Mouse (Mus musculus): ENCODE results near the gene Clca2. TPM values are rescaled to one million over a fixed set of nuclear protein-coding genes. Genes with fewer than 3 reads are reported as not detected.
"Not testable (repeated sequence)": the region's sequence is repeated elsewhere in the genome, so short reads cannot be mapped to it uniquely, and the experiment has no call there.

Clca2 gene
- polyA plus RNA-seq, 1 experiment from 2014 or later: not detected

GRCm38 (mm10) chr3:145072339-145072738, 26.9 kb downstream of the Clca2 start:
- H3K4me3 ChIP-seq (ENCODE audit: low read depth, low read length): no peak overlapping the region
- no peaks in the 10 kb centered on the region for H3K9me3 ChIP-seq (ENCODE audit: low read length)
- no peaks in the 10 kb centered on the region for H3K27me3 ChIP-seq (ENCODE audit: insufficient read depth, low read length)
- DNase-seq (no peak), ATAC-seq (no peak)
- no peaks in the 10 kb centered on the region for H3K36me3 ChIP-seq (replicated peaks; ENCODE audit: insufficient read depth, low read length)
- 80% methylated on average over 3 of the region's 3 CpGs for WGBS (ENCODE audit: insufficient replicate concordance)
- TF ChIP-seq CTCF (IDR thresholded peaks at IDR 0.05; ENCODE audit: low read depth) (no peak), EP300 (IDR thresholded peaks at IDR 0.05; ENCODE audit: low read depth) (no peak)
- no peaks in the 10 kb centered on the region for H3K4me1 ChIP-seq (ENCODE audit: insufficient read depth)
- H3K27ac ChIP-seq (ENCODE audit: low read depth): no peak overlapping the region
- H3K4me2 ChIP-seq (ENCODE audit: low read depth, low read length): no peak overlapping the region
- H3K9ac ChIP-seq (replicated peaks): no peak overlapping the region

GRCm38 (mm10) chr3:145068964-145069363, 30.3 kb downstream of the Clca2 start:
- Histone ChIP-seq H3K27me3 (ENCODE audit: insufficient read depth, low read length) (no peaks in the 10 kb centered on the region), H3K4me1 (ENCODE audit: insufficient read depth) (no peaks in the 10 kb centered on the region), H3K9ac (replicated peaks) (no peak overlapping the region), H3K36me3 (replicated peaks; ENCODE audit: insufficient read depth, low read length) (no peaks in the 10 kb centered on the region), H3K4me2 (ENCODE audit: low read depth, low read length) (no peak overlapping the region), H3K4me3 (ENCODE audit: low read depth, low read length) (no peak overlapping the region), H3K9me3 (ENCODE audit: low read length) (no peaks in the 10 kb centered on the region), H3K27ac (ENCODE audit: low read depth) (no peak overlapping the region)
- DNase-seq: no peak
- no peak for TF ChIP-seq EP300 (IDR thresholded peaks at IDR 0.05; ENCODE audit: low read depth)
- no peak for TF ChIP-seq CTCF (IDR thresholded peaks at IDR 0.05; ENCODE audit: low read depth)
- no peak for ATAC-seq
- 69% methylated on average over 4 of the region's 4 CpGs for WGBS (ENCODE audit: insufficient replicate concordance)

GRCm38 (mm10) chr3:145055138-145055537, 44.1 kb downstream of the Clca2 start:
- ATAC-seq; H3K4me3 ChIP-seq (ENCODE audit: low read depth, low read length): not testable (repeated sequence)
- WGBS (ENCODE audit: insufficient replicate concordance): 80% methylated on average over 3 of the region's 3 CpGs

GRCm38 (mm10) chr3:145049820-145050219, 49.4 kb downstream of the Clca2 start:
- WGBS (ENCODE audit: insufficient replicate concordance): 27% methylated on average over 3 of the region's 3 CpGs
- Histone ChIP-seq H3K9me3 (ENCODE audit: low read length) (no peaks in the 10 kb centered on the region), H3K4me3 (ENCODE audit: low read depth, low read length) (no peak overlapping the region), H3K36me3 (replicated peaks; ENCODE audit: insufficient read depth, low read length) (no peaks in the 10 kb centered on the region), H3K4me1 (ENCODE audit: insufficient read depth) (no peaks in the 10 kb centered on the region), H3K27ac (ENCODE audit: low read depth) (no peak overlapping the region), H3K27me3 (ENCODE audit: insufficient read depth, low read length) (no peaks in the 10 kb centered on the region), H3K9ac (replicated peaks) (no peak overlapping the region), H3K4me2 (ENCODE audit: low read depth, low read length) (no peak overlapping the region)
- TF ChIP-seq CTCF (IDR thresholded peaks at IDR 0.05; ENCODE audit: low read depth) (no peak), EP300 (IDR thresholded peaks at IDR 0.05; ENCODE audit: low read depth) (peak; percentile 65)
- DNase-seq: no peak
- ATAC-seq: peak; percentile 45

More at GRCm38 (mm10) chr3:145055138-145055537, 44.1 kb downstream of the Clca2 start:
- not testable (repeated sequence) for DNase-seq; H3K4me2 ChIP-seq (ENCODE audit: low read depth, low read length); H3K27me3 ChIP-seq (ENCODE audit: insufficient read depth, low read length); H3K9me3 ChIP-seq (ENCODE audit: low read length); H3K9ac ChIP-seq (replicated peaks); H3K4me1 ChIP-seq (ENCODE audit: insufficient read depth); H3K27ac ChIP-seq (ENCODE audit: low read depth); H3K36me3 ChIP-seq (replicated peaks; ENCODE audit: insufficient read depth, low read length)

GRCm38 (mm10) chr3:145038813-145039212, 60.4 kb downstream of the Clca2 start:
- Histone ChIP-seq H3K27ac (ENCODE audit: low read depth) (no peak overlapping the region), H3K9me3 (ENCODE audit: low read length) (no peaks in the 10 kb centered on the region), H3K4me2 (ENCODE audit: low read depth, low read length) (no peak overlapping the region), H3K4me1 (ENCODE audit: insufficient read depth) (no peaks in the 10 kb centered on the region), H3K36me3 (replicated peaks; ENCODE audit: insufficient read depth, low read length) (no peaks in the 10 kb centered on the region), H3K27me3 (ENCODE audit: insufficient read depth, low read length) (no peaks in the 10 kb centered on the region), H3K4me3 (ENCODE audit: low read depth, low read length) (no peak overlapping the region), H3K9ac (replicated peaks) (no peak overlapping the region)
- ATAC-seq (no peak), DNase-seq (no peak)
- 44% methylated on average over 3 of the region's 3 CpGs for WGBS (ENCODE audit: insufficient replicate concordance)
- TF ChIP-seq CTCF (IDR thresholded peaks at IDR 0.05; ENCODE audit: low read depth) (no peak), EP300 (IDR thresholded peaks at IDR 0.05; ENCODE audit: low read depth) (no peak)

GRCm38 (mm10) chr3:145032676-145033075, 66.6 kb downstream of the Clca2 start, which contains the start of gene Clca1:
TSS of gene Clca1 (minus strand) at chr3:145032776.
- H3K4me2 ChIP-seq (ENCODE audit: low read depth, low read length): no peak within 1 kb of the TSS
- ATAC-seq (no peak), DNase-seq (no peak)
- no peak within 1 kb of the TSS for H3K9ac ChIP-seq (replicated peaks)
- H3K36me3 ChIP-seq (replicated peaks; ENCODE audit: insufficient read depth, low read length): no peaks in the 10 kb centered on the region
- H3K9me3 ChIP-seq (ENCODE audit: low read length): no peaks in the 10 kb centered on the region
- no peak within 1 kb of the TSS for H3K27ac ChIP-seq (ENCODE audit: low read depth)
- H3K4me3 ChIP-seq (ENCODE audit: low read depth, low read length): no peak within 1 kb of the TSS
- no peaks in the 10 kb centered on the region for H3K27me3 ChIP-seq (ENCODE audit: insufficient read depth, low read length)
- TF ChIP-seq CTCF (IDR thresholded peaks at IDR 0.05; ENCODE audit: low read depth) (no peak), EP300 (IDR thresholded peaks at IDR 0.05; ENCODE audit: low read depth) (no peak)
- no peaks in the 10 kb centered on the region for H3K4me1 ChIP-seq (ENCODE audit: insufficient read depth)

GRCm38 (mm10) chr3:145028036-145028435, 71.2 kb downstream of the Clca2 start:
- Histone ChIP-seq H3K9me3 (ENCODE audit: low read length) (no peaks in the 10 kb centered on the region), H3K9ac (replicated peaks) (no peak overlapping the region), H3K4me3 (ENCODE audit: low read depth, low read length) (no peak overlapping the region), H3K27me3 (ENCODE audit: insufficient read depth, low read length) (no peaks in the 10 kb centered on the region), H3K27ac (ENCODE audit: low read depth) (no peak overlapping the region), H3K4me2 (ENCODE audit: low read depth, low read length) (no peak overlapping the region), H3K4me1 (ENCODE audit: insufficient read depth) (no peaks in the 10 kb centered on the region), H3K36me3 (replicated peaks; ENCODE audit: insufficient read depth, low read length) (no peaks in the 10 kb centered on the region)
- DNase-seq: no peak
- ATAC-seq: no peak
- TF ChIP-seq EP300 (IDR thresholded peaks at IDR 0.05; ENCODE audit: low read depth): no peak
- TF ChIP-seq CTCF (IDR thresholded peaks at IDR 0.05; ENCODE audit: low read depth): no peak
- WGBS (ENCODE audit: insufficient replicate concordance): 85% methylated on average over 3 of the region's 3 CpGs
